Mouse (Mus musculus): ENCODE results near the gene Scarf1.

GRCm38 (mm10) chr11:75550200-75550946 lies 37.0 kb downstream of the Scarf1 start:
- TF ChIP-seq RCOR1 (conservative IDR thresholded peaks at IDR 0.05; ENCODE audit: low read depth, low read length) = no peak
- no peak for TF ChIP-seq POLR2A (IDR thresholded peaks at IDR 0.05; ENCODE audit: low read depth, low read length)
- no peak for TF ChIP-seq CTCF (conservative IDR thresholded peaks at IDR 0.05 in 1 of 2, IDR thresholded peaks at IDR 0.05 in 1 of 2; ENCODE audit: low read depth in 2 of 2, low read length in 2 of 2)
- no peak for TF ChIP-seq POLR2AphosphoS2 (IDR thresholded peaks at IDR 0.05; ENCODE audit: low read depth, low read length)
- TF ChIP-seq EP300 (IDR thresholded peaks at IDR 0.05; ENCODE audit: low read length) = no peak
- no peak for TF ChIP-seq ZC3H11A (IDR thresholded peaks at IDR 0.05; ENCODE audit: low read depth, low read length)
- TF ChIP-seq USF1 (IDR thresholded peaks at IDR 0.05; ENCODE audit: low read depth, low read length) = no peak
- TF ChIP-seq E2F4 (IDR thresholded peaks at IDR 0.05; ENCODE audit: insufficient replicate concordance, low read depth, low read length) = no peak
- no peak for TF ChIP-seq ZNF384 (IDR thresholded peaks at IDR 0.05; ENCODE audit: low read depth, low read length)

Measured in CH12.LX (cell line).